Mouse (Mus musculus): ENCODE measurements around the gene Gsta3. TPM values are rescaled to one million over a fixed set of nuclear protein-coding genes. Genes with fewer than 3 reads are reported as not detected.

Gene Gsta3
- polyA plus RNA-seq, 1 experiment from 2014 or later, result 24.0 TPM

- H3K4me1 ChIP-seq (replicated peaks), result peaks cover 7% of the 10 kb centered on the region; the same call in 1 of the 2 replicates
- no peak overlapping the region for H3K4me2 ChIP-seq
- DNase-seq, result no peak
- H3K9me3 ChIP-seq (replicated peaks), result no peaks in the 10 kb centered on the region
- H3K36me3 ChIP-seq, result no peaks in the 10 kb centered on the region
- H3K4me3 ChIP-seq (replicated peaks), result no peak overlapping the region
- 71% methylated on average over 6 of the region's 6 CpGs for WGBS (ENCODE audit: insufficient replicate concordance)
- no peak for ATAC-seq (ENCODE audit: low read depth)
- no peak overlapping the region for H3K9ac ChIP-seq
- H3K27me3 ChIP-seq, result no peaks in the 10 kb centered on the region
- H3K27ac ChIP-seq, result no peak overlapping the region
Observed at GRCm38 (mm10) chr1:21235359-21235758, 5.0 kb upstream of the Gsta3 start.

GRCm38 (mm10) chr1:21241096-21241495 is 707 bp downstream of the Gsta3 start:
- no peaks in the 10 kb centered on the region for H3K36me3 ChIP-seq
- ATAC-seq (ENCODE audit: low read depth), result no peak
- no peak overlapping the region for H3K9ac ChIP-seq
- DNase-seq, result no peak
- WGBS (ENCODE audit: insufficient replicate concordance), result 50% methylated on average over 1 of the region's 1 CpGs
- no peaks in the 10 kb centered on the region for H3K9me3 ChIP-seq (replicated peaks)
- H3K27me3 ChIP-seq, result no peaks in the 10 kb centered on the region
- H3K4me1 ChIP-seq (replicated peaks), result peaks cover 7% of the 10 kb centered on the region; the same call in 1 of the 2 replicates
- H3K4me3 ChIP-seq (replicated peaks), result 0 out of 2 replicates have a peak overlapping the region, but pooled peaks have one; percentile 0
- peak overlapping the region; percentile 28 for H3K4me2 ChIP-seq
- no peak overlapping the region for H3K27ac ChIP-seq

- ATAC-seq (ENCODE audit: low read depth), result no peak
- Histone ChIP-seq H3K9me3 (replicated peaks) (no peaks in the 10 kb centered on the region), H3K9ac (no peak overlapping the region), H3K4me3 (replicated peaks) (no peak overlapping the region), H3K4me2 (no peak overlapping the region), H3K27ac (no peak overlapping the region), H3K36me3 (no peaks in the 10 kb centered on the region), H3K27me3 (no peaks in the 10 kb centered on the region), H3K4me1 (replicated peaks) (peaks cover 7% of the 10 kb centered on the region; the same call in 1 of the 2 replicates)
- DNase-seq, result no peak
- 45% methylated on average over 4 of the region's 4 CpGs for WGBS (ENCODE audit: insufficient replicate concordance)
Observed at GRCm38 (mm10) chr1:21244290-21244960, 4.0 kb downstream of the Gsta3 start.

DNA sequence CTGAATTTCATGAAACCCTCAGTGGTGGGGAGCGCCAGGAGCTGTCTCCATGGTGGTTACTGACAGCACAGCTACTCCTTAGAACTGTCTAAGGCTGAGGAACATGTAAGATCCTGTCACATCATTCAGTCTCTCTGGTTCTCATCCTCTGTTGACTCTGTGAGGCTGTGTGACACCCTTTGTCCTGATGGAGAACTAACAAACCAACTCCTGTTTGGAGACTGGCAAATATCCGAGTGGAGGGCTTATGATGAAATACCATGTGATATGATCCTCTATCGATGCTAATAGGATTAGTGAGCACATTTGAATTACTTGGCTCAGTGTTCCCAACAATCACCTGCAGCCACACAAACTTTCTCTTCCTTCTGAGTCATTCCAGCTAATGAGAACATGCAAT is 5.7 kb downstream of the Gsta3 start:
- H3K36me3 ChIP-seq, result no peaks in the 10 kb centered on the region
- no peak overlapping the region for H3K4me2 ChIP-seq
- no peak overlapping the region for H3K9ac ChIP-seq
- no peaks in the 10 kb centered on the region for H3K27me3 ChIP-seq
- DNase-seq (no peak), ATAC-seq (ENCODE audit: low read depth) (no peak)
- H3K4me1 ChIP-seq (replicated peaks), result no peaks in the 10 kb centered on the region
- 45% methylated on average over 3 of the region's 3 CpGs for WGBS (ENCODE audit: insufficient replicate concordance)
- no peak overlapping the region for H3K27ac ChIP-seq
- no peak overlapping the region for H3K4me3 ChIP-seq (replicated peaks)
- no peaks in the 10 kb centered on the region for H3K9me3 ChIP-seq (replicated peaks)

GRCm38 (mm10) chr1:21247896-21248295 is 7.5 kb downstream of the Gsta3 start:
- H3K9me3 ChIP-seq (replicated peaks), result no peaks in the 10 kb centered on the region
- ATAC-seq (ENCODE audit: low read depth) (no peak), DNase-seq (no peak)
- no peaks in the 10 kb centered on the region for H3K36me3 ChIP-seq
- no peaks in the 10 kb centered on the region for H3K4me1 ChIP-seq (replicated peaks)
- H3K4me2 ChIP-seq, result no peak overlapping the region
- H3K9ac ChIP-seq, result no peak overlapping the region
- no peaks in the 10 kb centered on the region for H3K27me3 ChIP-seq
- H3K4me3 ChIP-seq (replicated peaks), result no peak overlapping the region
- H3K27ac ChIP-seq, result no peak overlapping the region

- H3K27me3 ChIP-seq, result no peaks in the 10 kb centered on the region
- no peak overlapping the region for H3K4me2 ChIP-seq
- H3K4me1 ChIP-seq (replicated peaks), result no peaks in the 10 kb centered on the region
- H3K36me3 ChIP-seq, result no peaks in the 10 kb centered on the region
- no peak overlapping the region for H3K27ac ChIP-seq
- DNase-seq (no peak), ATAC-seq (ENCODE audit: low read depth) (no peak)
- H3K4me3 ChIP-seq (replicated peaks), result no peak overlapping the region
- no peak overlapping the region for H3K9ac ChIP-seq
- WGBS (ENCODE audit: insufficient replicate concordance), result 50% methylated on average over 9 of the region's 9 CpGs
- H3K9me3 ChIP-seq (replicated peaks), result no peaks in the 10 kb centered on the region
Observed at GRCm38 (mm10) chr1:21248560-21249390, 8.4 kb downstream of the Gsta3 start.

- Histone ChIP-seq H3K27me3 (no peaks in the 10 kb centered on the region), H3K9ac (no peak overlapping the region), H3K4me1 (replicated peaks) (no peaks in the 10 kb centered on the region), H3K4me2 (no peak overlapping the region), H3K4me3 (replicated peaks) (no peak overlapping the region), H3K27ac (no peak overlapping the region), H3K36me3 (no peaks in the 10 kb centered on the region), H3K9me3 (replicated peaks) (no peaks in the 10 kb centered on the region)
- no peak for ATAC-seq (ENCODE audit: low read depth)
- no peak for DNase-seq
- WGBS (ENCODE audit: insufficient replicate concordance), result 62% methylated on average over 6 of the region's 6 CpGs
Observed at GRCm38 (mm10) chr1:21251661-21252060, 11.3 kb downstream of the Gsta3 start.

- Histone ChIP-seq H3K36me3 (no peaks in the 10 kb centered on the region), H3K9ac (no peak overlapping the region), H3K4me2 (no peak overlapping the region), H3K9me3 (replicated peaks) (no peaks in the 10 kb centered on the region), H3K27me3 (no peaks in the 10 kb centered on the region), H3K27ac (no peak overlapping the region), H3K4me3 (replicated peaks) (no peak overlapping the region), H3K4me1 (replicated peaks) (no peaks in the 10 kb centered on the region)
- DNase-seq, result no peak
- no peak for ATAC-seq (ENCODE audit: low read depth)
- WGBS (ENCODE audit: insufficient replicate concordance), result 69% methylated on average over 10 of the region's 10 CpGs
Observed at GRCm38 (mm10) chr1:21252566-21253302, 12.3 kb downstream of the Gsta3 start.

DNA sequence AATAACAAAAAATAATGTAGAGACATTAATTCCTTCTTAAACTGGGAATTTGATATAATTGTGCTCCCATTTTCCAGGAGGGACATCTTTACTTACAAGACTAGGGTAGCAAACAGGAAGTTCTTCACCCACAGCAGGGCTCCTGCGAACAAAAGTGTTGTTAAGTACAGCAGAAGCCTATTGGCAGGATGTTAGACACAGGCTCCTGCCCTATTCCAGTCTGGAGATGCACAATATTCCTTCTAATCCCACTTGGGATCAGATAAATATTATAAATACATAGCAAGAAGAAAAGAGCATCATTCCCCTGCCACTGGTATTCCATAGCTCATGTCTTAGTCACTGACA is 12.9 kb downstream of the Gsta3 start:
- no peak overlapping the region for H3K4me2 ChIP-seq
- 59% methylated on average over 1 of the region's 1 CpGs for WGBS (ENCODE audit: insufficient replicate concordance)
- no peaks in the 10 kb centered on the region for H3K27me3 ChIP-seq
- no peaks in the 10 kb centered on the region for H3K9me3 ChIP-seq (replicated peaks)
- H3K27ac ChIP-seq, result no peak overlapping the region
- no peaks in the 10 kb centered on the region for H3K36me3 ChIP-seq
- H3K4me3 ChIP-seq (replicated peaks), result no peak overlapping the region
- no peaks in the 10 kb centered on the region for H3K4me1 ChIP-seq (replicated peaks)
- DNase-seq (no peak), ATAC-seq (ENCODE audit: low read depth) (no peak)
- no peak overlapping the region for H3K9ac ChIP-seq

GRCm38 (mm10) chr1:21253856-21254255 is 13.5 kb downstream of the Gsta3 start:
- no peak overlapping the region for H3K4me3 ChIP-seq (replicated peaks)
- DNase-seq (no peak), ATAC-seq (ENCODE audit: low read depth) (no peak)
- no peak overlapping the region for H3K27ac ChIP-seq
- H3K36me3 ChIP-seq, result no peaks in the 10 kb centered on the region
- no peak overlapping the region for H3K4me2 ChIP-seq
- H3K4me1 ChIP-seq (replicated peaks), result no peaks in the 10 kb centered on the region
- no peaks in the 10 kb centered on the region for H3K27me3 ChIP-seq
- no peak overlapping the region for H3K9ac ChIP-seq
- WGBS (ENCODE audit: insufficient replicate concordance), result 57% methylated on average over 4 of the region's 4 CpGs
- H3K9me3 ChIP-seq (replicated peaks), result no peaks in the 10 kb centered on the region

GRCm38 (mm10) chr1:21255625-21256345 is 15.4 kb downstream of the Gsta3 start:
- H3K27me3 ChIP-seq, result no peaks in the 10 kb centered on the region
- H3K4me2 ChIP-seq, result no peak overlapping the region
- no peak overlapping the region for H3K27ac ChIP-seq
- 78% methylated on average over 7 of the region's 7 CpGs for WGBS (ENCODE audit: insufficient replicate concordance)
- no peaks in the 10 kb centered on the region for H3K4me1 ChIP-seq (replicated peaks)
- DNase-seq, result no peak
- H3K9ac ChIP-seq, result no peak overlapping the region
- no peak overlapping the region for H3K4me3 ChIP-seq (replicated peaks)
- no peaks in the 10 kb centered on the region for H3K36me3 ChIP-seq
- no peaks in the 10 kb centered on the region for H3K9me3 ChIP-seq (replicated peaks)
- ATAC-seq (ENCODE audit: low read depth), result no peak
